Mouse (Mus musculus): ENCODE results near the gene Sftpa1. TPM values are rescaled to one million over a fixed set of nuclear protein-coding genes. Genes with fewer than 3 reads are reported as not detected.

The Sftpa1 gene
- total and polyA plus RNA-seq, 2 experiments from 2014 or later, result not detected

DNA sequence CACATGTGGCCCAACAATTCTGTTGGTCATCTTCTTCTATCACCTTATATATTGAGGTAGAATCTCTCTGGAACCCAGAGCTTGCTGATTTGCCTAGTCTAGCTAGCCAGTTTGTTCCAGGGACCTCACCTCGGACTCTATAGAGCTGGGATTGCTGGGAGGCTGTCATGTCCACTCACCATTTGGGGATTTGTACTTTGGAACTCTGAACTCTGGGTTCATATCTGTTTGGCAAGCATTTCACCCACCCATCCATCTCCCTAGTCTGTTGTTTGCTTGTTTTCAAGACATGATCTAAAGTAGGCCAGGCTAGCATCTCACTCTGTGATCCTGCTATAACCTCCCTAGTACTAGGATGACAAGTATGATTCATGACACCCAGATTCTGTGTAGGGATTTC lies 43.2 kb downstream of the Sftpa1 start:
- Histone ChIP-seq H3K4me1 (ENCODE audit: insufficient read depth) (no peaks in the 10 kb centered on the region), H3K27ac (ENCODE audit: low read depth, low read length) (no peak overlapping the region), H3K4me3 (ENCODE audit: low read depth, low read length) (no peak overlapping the region), H3K9me3 (ENCODE audit: low read length) (no peaks in the 10 kb centered on the region), H3K4me2 (ENCODE audit: low read depth) (no peak overlapping the region), H3K36me3 (ENCODE audit: insufficient read depth) (no peaks in the 10 kb centered on the region), H3K9ac (no peak overlapping the region), H3K27me3 (ENCODE audit: insufficient read depth, low read length) (no peaks in the 10 kb centered on the region)
- DNase-seq, result no peak
- ATAC-seq, result no peak
- TF ChIP-seq CTCF (IDR thresholded peaks at IDR 0.05; ENCODE audit: low read depth), result no peak
- 58% methylated on average over 1 of the region's 1 CpGs for WGBS

DNA sequence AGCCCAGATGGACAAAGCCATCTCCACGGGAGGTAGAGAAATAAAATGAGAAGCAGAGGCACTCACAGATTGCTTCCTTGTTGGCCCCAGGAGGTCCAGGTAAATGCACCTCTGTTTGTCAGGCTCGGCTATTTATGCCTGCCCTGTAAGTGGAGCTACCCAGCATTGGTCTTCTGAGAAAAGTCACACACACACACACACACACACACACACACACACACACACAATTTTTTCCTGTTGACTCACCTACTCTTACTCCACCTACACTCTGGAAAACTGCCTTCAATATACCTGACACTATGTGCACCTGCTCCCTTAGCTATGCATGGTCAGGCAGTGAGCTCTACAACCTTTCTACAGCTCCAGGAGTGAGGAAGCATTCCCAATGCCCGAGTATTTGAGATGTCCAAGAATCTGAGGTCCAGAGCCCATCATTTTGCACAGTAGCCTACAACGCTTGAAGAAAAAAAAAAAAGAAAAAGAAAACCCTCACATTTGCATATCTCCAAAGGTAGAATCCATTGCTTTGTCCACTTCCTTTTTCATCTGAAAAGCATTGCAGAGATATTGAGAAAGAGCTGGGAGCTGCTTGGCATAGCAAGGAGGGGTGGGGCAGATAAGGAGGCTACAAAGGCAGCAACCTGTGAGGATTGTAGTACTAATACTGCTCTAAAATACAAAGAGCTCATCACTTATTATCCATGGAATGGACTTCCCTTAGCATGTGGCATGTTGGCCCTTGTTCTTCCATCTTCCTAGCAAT lies 53.7 kb downstream of the Sftpa1 start, which contains the start of gene Sftpd:
Gene Sftpd (minus strand): TSS at position 91 of the 763 bp plus-strand sequence.
- WGBS, result 82% methylated on average over 4 of the region's 4 CpGs
- H3K9me3 ChIP-seq (ENCODE audit: low read length), result no peaks in the 10 kb centered on the region
- TF ChIP-seq CTCF (IDR thresholded peaks at IDR 0.05; ENCODE audit: low read depth), result no peak
- H3K4me2 ChIP-seq (ENCODE audit: low read depth), result no peak within 1 kb of the TSS
- H3K27ac ChIP-seq (ENCODE audit: low read depth, low read length), result no peak within 1 kb of the TSS
- no peak within 1 kb of the TSS for H3K4me3 ChIP-seq (ENCODE audit: low read depth, low read length)
- H3K4me1 ChIP-seq (ENCODE audit: insufficient read depth), result no peaks in the 10 kb centered on the region
- no peak for ATAC-seq
- no peaks in the 10 kb centered on the region for H3K36me3 ChIP-seq (ENCODE audit: insufficient read depth)
- no peak for DNase-seq
- no peak within 1 kb of the TSS for H3K9ac ChIP-seq
- H3K27me3 ChIP-seq (ENCODE audit: insufficient read depth, low read length), result no peaks in the 10 kb centered on the region

Other genes with a start within 250 kb of the Sftpa1 start
- gene Sh2d4b, start 238.5 kb upstream of the Sftpa1 start, total RNA-seq (2014; rRNA removed), result 3.9 and 8.5 TPM in 2 replicates
- gene Sh2d4b, start 238.5 kb upstream of the Sftpa1 start, polyA plus RNA-seq (2015; fragmentation: Nextera tagmentation; extraction: Ambion mirVana), result 0.53 and 0.98 TPM in 2 replicates
- 42.2 and 43.8 TPM in 2 replicates for gene Tspan14, start 165.0 kb upstream of the Sftpa1 start, total RNA-seq (2014; rRNA removed)
- gene Tspan14, start 165.0 kb upstream of the Sftpa1 start, polyA plus RNA-seq (2015; fragmentation: Nextera tagmentation; extraction: Ambion mirVana), result 37.8 and 43.1 TPM in 2 replicates
- gene Fam213a, start 118.0 kb upstream of the Sftpa1 start, total RNA-seq (2014; rRNA removed), result 92.4 and 106 TPM in 2 replicates
- 54.7 and 106 TPM in 2 replicates for gene Fam213a, start 118.0 kb upstream of the Sftpa1 start, polyA plus RNA-seq (2015; fragmentation: Nextera tagmentation; extraction: Ambion mirVana)
- 0.62 and 1.5 TPM in 2 replicates for gene Dydc2, start 62.6 kb upstream of the Sftpa1 start, total RNA-seq (2014; rRNA removed)
- 0.65 and 1.2 TPM in 2 replicates for gene Dydc2, start 62.6 kb upstream of the Sftpa1 start, polyA plus RNA-seq (2015; fragmentation: Nextera tagmentation; extraction: Ambion mirVana)
- gene Dydc1, start 58.9 kb upstream of the Sftpa1 start, total RNA-seq (2014; rRNA removed), result not detected in 2 replicates
- 0.45 TPM in 1 of 2 replicates, not detected in the other for gene Dydc1, start 58.9 kb upstream of the Sftpa1 start, polyA plus RNA-seq (2015; fragmentation: Nextera tagmentation; extraction: Ambion mirVana)
- gene Mat1a, start 26.7 kb upstream of the Sftpa1 start, total RNA-seq (2014; rRNA removed), result not detected in 2 replicates
- gene Mat1a, start 26.7 kb upstream of the Sftpa1 start, polyA plus RNA-seq (2015; fragmentation: Nextera tagmentation; extraction: Ambion mirVana), result not detected in 2 replicates
- not detected in 2 replicates for gene Mbl1, start 19.7 kb downstream of the Sftpa1 start, total RNA-seq (2014; rRNA removed)
- gene Mbl1, start 19.7 kb downstream of the Sftpa1 start, polyA plus RNA-seq (2015; fragmentation: Nextera tagmentation; extraction: Ambion mirVana), result not detected in 2 replicates
- gene Sftpd, start 53.4 kb downstream of the Sftpa1 start, total RNA-seq (2014; rRNA removed), result not detected in 2 replicates
- gene Sftpd, start 53.4 kb downstream of the Sftpa1 start, polyA plus RNA-seq (2015; fragmentation: Nextera tagmentation; extraction: Ambion mirVana), result 0.11 TPM in 1 of 2 replicates, not detected in the other
- 0.31 TPM in 1 of 2 replicates, not detected in the other for gene Gm2832, start 147.0 kb downstream of the Sftpa1 start, total RNA-seq (2014; rRNA removed)
- gene Gm2832, start 147.0 kb downstream of the Sftpa1 start, polyA plus RNA-seq (2015; fragmentation: Nextera tagmentation; extraction: Ambion mirVana), result 0.13 and 0.16 TPM in 2 replicates
- gene Gm5798, start 216.8 kb downstream of the Sftpa1 start, total RNA-seq (2014; rRNA removed), result not detected in 2 replicates
- not detected in 2 replicates for gene Gm5798, start 216.8 kb downstream of the Sftpa1 start, polyA plus RNA-seq (2015; fragmentation: Nextera tagmentation; extraction: Ambion mirVana)